Mouse (Mus musculus) MEL (cell line): Measurements from ENCODE around the gene Nkain1.

Source experiments
- POLR2A ChIP-seq, 2 experiments: IDR thresholded peaks; 2 replicates each; pipeline ENCODE4 v1.6.1; 2011 to 2012; ENCODE audit warnings: low read length in 2 of 2, mild to moderate bottlenecking in 2 of 2, control low read depth in 1 of 2, improper control_type of control experiment in 1 of 2, low read depth in 1 of 2, moderate library complexity in 1 of 2; ENCODE audit not compliant: control insufficient read depth in 1 of 2, insufficient read depth in 1 of 2, poor library complexity in 1 of 2
- TAL1 ChIP-seq: IDR thresholded peaks from 2 replicates; pipeline ENCODE4 v1.6.1; 2012; ENCODE audit warnings: mild to moderate bottlenecking, inconsistent platforms, low read length, moderate library complexity, mixed read lengths

DNA sequence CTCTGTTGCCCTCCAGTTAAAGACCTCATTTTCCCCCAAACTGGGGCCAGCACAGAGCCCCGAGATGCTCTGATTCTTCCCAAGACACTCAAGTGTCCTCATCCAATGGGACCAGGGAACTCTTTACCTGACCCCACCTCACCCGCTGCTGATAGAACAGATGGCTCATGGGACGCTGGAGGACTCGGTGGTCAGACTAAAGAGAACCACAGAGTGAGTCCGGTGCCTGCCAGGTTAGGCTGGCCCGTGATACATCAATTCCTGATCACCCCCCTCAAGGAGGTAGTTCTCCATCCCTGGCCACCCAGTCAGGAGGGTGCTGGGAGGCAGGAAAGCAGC is 992 bp downstream of the Nkain1 start:
- TF ChIP-seq TAL1 = no peak
- no peak for TF ChIP-seq POLR2A (IDR thresholded peaks at IDR 0.05; ENCODE audit: control insufficient read depth in 1 of 2, insufficient read depth in 1 of 2, low read depth in 1 of 2, low read length in 2 of 2, poor library complexity in 1 of 2)
